Mouse (Mus musculus) thymus, adult 2 months (tissue): ENCODE measurements at regions not wholly inside any gene's neighbourhood (a gene's known extent, or its start where the extent isn't known, plus 50 kb on each side); places are given as distances from the start of the nearest gene placed in this dataset.
A peak's percentile ranks its signal among the peaks of the same experiment; 100 is the strongest.

Experiments used
- DNase-seq: peaks from one replicate; pipeline ENCODE4 v3.0.0; 2021
- H3K27ac ChIP-seq: fragments of 200-500 bp; 2 replicates; pipeline ENCODE4 v1.5.1; 2012; ENCODE audit warnings: low read length, control low read depth; ENCODE audit not compliant: control insufficient read depth, insufficient read depth
- H3K27me3 ChIP-seq: fragments of 200-500 bp; 2 replicates; pipeline ENCODE4 v1.6.1; 2012; ENCODE audit warnings: mild to moderate bottlenecking, low read length, moderate library complexity, mixed read lengths; ENCODE audit not compliant: control insufficient read depth, insufficient read depth
- H3K36me3 ChIP-seq: fragments of 200-500 bp; 2 replicates; pipeline ENCODE4 v1.6.1; 2012; ENCODE audit warnings: mild to moderate bottlenecking, low read length, moderate library complexity; ENCODE audit not compliant: control insufficient read depth, insufficient read depth
- H3K4me1 ChIP-seq: fragments of 200-500 bp; replicated peaks from 2 replicates; pipeline ENCODE4 v1.6.1; 2012; ENCODE audit warnings: low read length; ENCODE audit not compliant: control insufficient read depth, insufficient read depth
- H3K4me3 ChIP-seq: fragments of 200-500 bp; 2 replicates; pipeline ENCODE4 v1.5.1; 2012; ENCODE audit warnings: mild to moderate bottlenecking, low read length, control low read depth, moderate library complexity; ENCODE audit not compliant: control insufficient read depth, insufficient read depth
- CTCF ChIP-seq: fragments of 200-500 bp; IDR thresholded peaks from 2 replicates; pipeline ENCODE4 v1.5.1; 2012; ENCODE audit warnings: mild to moderate bottlenecking, control low read depth, low read length, moderate library complexity, borderline replicate concordance; ENCODE audit not compliant: control insufficient read depth, poor library complexity, insufficient read depth; ENCODE audit errors: extremely low read depth
- POLR2A ChIP-seq: fragments of 200-500 bp; IDR thresholded peaks from 2 replicates; pipeline ENCODE4 v1.6.1; 2012; ENCODE audit warnings: mild to moderate bottlenecking, low read length, control low read depth, moderate library complexity; ENCODE audit not compliant: control insufficient read depth, poor library complexity, insufficient read depth; ENCODE audit errors: extremely low read depth
- WGBS: fragments of 180-500 bp; shearing (Covaris S2); methylation state at CpG from one replicate; pipeline ENCODE4 v1.1.7; 2018; 5-methylcytosine and 5-hydroxymethylcytosine counted together

DNA sequence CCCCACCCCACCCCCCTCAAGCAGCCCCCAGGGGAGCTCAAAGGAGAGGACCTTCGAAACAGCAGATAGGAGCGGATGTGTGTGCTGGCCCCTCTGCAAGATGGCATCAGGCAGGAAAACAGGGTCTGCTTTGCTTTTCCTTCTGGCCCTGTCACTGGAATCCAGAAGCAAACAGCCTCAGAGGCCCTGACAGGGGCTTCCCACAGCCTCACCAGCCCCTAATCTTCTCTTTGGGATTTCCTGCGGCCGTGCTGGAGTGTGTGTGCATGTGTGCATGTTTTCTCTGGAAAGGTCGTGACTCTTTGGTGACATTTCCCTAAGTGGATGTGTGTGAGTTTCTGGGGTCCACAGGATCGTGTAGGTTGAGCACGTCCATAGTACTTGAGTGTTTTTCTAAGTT lies 71.1 kb upstream of the Irx6 start:
- no peaks in the 10 kb centered on the region for H3K4me1 ChIP-seq
- no peak for DNase-seq
- no peaks in the 10 kb centered on the region for H3K27me3 ChIP-seq
- H3K27ac ChIP-seq: no peak overlapping the region
- WGBS: 70% methylated on average over 7 of the region's 7 CpGs
- H3K4me3 ChIP-seq: no peak overlapping the region
- no peaks in the 10 kb centered on the region for H3K36me3 ChIP-seq
- TF ChIP-seq POLR2A: no peak
- TF ChIP-seq CTCF: no peak

DNA sequence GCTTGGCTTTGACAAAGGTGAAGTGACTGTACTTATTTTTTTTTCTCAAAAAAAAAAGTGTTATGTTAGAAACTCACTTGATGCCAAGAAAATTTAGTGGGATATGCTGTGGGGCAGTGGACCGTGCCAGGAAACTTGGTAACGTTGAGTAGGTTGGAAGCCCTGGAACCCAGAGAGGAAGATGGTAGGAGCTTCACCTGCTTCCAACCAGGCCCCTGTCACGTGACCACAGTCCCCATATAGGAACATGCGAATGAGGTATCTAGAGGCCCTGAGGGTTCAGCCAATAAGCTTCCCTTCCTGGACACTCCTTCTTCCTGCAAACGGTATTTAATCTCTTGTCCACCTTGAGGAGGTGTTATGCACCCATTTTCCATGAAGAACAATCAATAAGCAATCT lies 68.5 kb upstream of the Irx6 start:
- Histone ChIP-seq H3K4me1 (no peaks in the 10 kb centered on the region), H3K36me3 (no peaks in the 10 kb centered on the region), H3K27ac (no peak overlapping the region), H3K27me3 (no peaks in the 10 kb centered on the region), H3K4me3 (no peak overlapping the region)
- DNase-seq: no peak
- 86% methylated on average over 5 of the region's 5 CpGs for WGBS
- no peak for TF ChIP-seq POLR2A
- TF ChIP-seq CTCF: no peak

- no peaks in the 10 kb centered on the region for H3K36me3 ChIP-seq
- WGBS: 87% methylated on average over 6 of the region's 6 CpGs
- no peak for TF ChIP-seq CTCF
- no peak overlapping the region for H3K27ac ChIP-seq
- DNase-seq: no peak
- H3K4me1 ChIP-seq: no peaks in the 10 kb centered on the region
- H3K4me3 ChIP-seq: no peak overlapping the region
- no peaks in the 10 kb centered on the region for H3K27me3 ChIP-seq
Measured at GRCm38 (mm10) chr8:92607604-92608003, 66.5 kb upstream of the Irx6 start.

GRCm38 (mm10) chr8:92609908-92610307 lies 64.2 kb upstream of the Irx6 start:
- H3K27ac ChIP-seq: no peak overlapping the region
- no peaks in the 10 kb centered on the region for H3K36me3 ChIP-seq
- no peaks in the 10 kb centered on the region for H3K27me3 ChIP-seq
- H3K4me3 ChIP-seq: no peak overlapping the region
- WGBS: 53% methylated on average over 2 of the region's 2 CpGs
- no peak for DNase-seq
- TF ChIP-seq POLR2A (no peak), CTCF (no peak)
- no peaks in the 10 kb centered on the region for H3K4me1 ChIP-seq

GRCm38 (mm10) chr8:92610487-92611059 lies 63.5 kb upstream of the Irx6 start:
- DNase-seq: no peak
- H3K4me1 ChIP-seq: no peaks in the 10 kb centered on the region
- H3K27me3 ChIP-seq: no peaks in the 10 kb centered on the region
- 38% methylated on average over 6 of the region's 6 CpGs for WGBS
- no peaks in the 10 kb centered on the region for H3K36me3 ChIP-seq
- TF ChIP-seq CTCF (no peak), POLR2A (no peak)
- H3K27ac ChIP-seq: no peak overlapping the region
- H3K4me3 ChIP-seq: no peak overlapping the region

- TF ChIP-seq POLR2A: no peak
- peak; percentile 2 for DNase-seq
- no peaks in the 10 kb centered on the region for H3K4me1 ChIP-seq
- WGBS: 40% methylated on average over 4 of the region's 4 CpGs
- no peak overlapping the region for H3K27ac ChIP-seq
- no peaks in the 10 kb centered on the region for H3K36me3 ChIP-seq
- H3K27me3 ChIP-seq: no peaks in the 10 kb centered on the region
- H3K4me3 ChIP-seq: no peak overlapping the region
Measured at GRCm38 (mm10) chr8:92613486-92613885, 60.6 kb upstream of the Irx6 start.

DNA sequence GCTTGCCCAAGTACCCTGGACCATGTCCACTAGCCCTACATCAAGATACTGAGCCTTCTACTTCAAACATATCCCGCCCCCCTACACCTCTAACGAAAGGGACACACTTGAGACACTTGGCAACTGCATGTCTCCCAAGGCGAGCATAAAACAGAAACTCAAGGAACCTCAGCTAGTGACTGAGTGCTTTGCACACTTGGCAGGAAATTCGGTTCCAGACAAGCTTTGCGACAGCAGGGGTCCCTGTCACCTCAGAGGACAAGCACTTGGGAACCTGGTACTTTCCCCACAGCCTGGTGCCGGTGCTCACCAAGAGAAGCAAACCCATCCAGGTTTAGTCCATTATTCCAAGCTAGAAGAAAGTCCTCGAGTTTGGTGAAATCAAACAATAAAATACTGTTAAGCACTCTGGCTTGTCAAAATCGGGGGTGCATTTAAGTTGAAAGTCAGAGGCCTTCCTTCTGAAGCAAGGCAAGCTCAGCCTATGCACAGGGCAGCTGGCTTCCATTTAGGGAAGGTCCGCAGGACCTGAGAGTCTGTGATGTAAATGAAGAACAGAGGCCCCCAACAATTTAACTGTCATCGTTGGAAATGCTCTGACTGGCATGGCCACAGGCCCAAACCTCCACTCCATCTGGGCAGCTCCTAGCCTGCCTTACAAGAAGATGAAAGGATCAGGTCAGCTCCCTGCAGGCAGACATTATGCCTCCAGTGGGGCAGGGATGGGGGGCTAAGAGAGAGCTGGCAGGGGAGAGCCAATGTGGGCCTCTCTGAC lies 57.6 kb upstream of the Irx6 start:
- TF ChIP-seq CTCF (no peak), POLR2A (no peak)
- DNase-seq: no peak
- 68% methylated on average over 10 of the region's 10 CpGs for WGBS

More for the DNA sequence above, 57.6 kb upstream of the Irx6 start:
- no peaks in the 10 kb centered on the region for H3K27me3 ChIP-seq
- H3K27ac ChIP-seq: no peak overlapping the region
- H3K4me3 ChIP-seq: no peak overlapping the region
- H3K4me1 ChIP-seq: no peaks in the 10 kb centered on the region
- H3K36me3 ChIP-seq: no peaks in the 10 kb centered on the region
